Mouse (Mus musculus) limb, embryonic 11.5 days (tissue): Measurements from ENCODE around the gene Cxcl17. TPM values are rescaled to one million over a fixed set of nuclear protein-coding genes. Genes with fewer than 3 reads are reported as not detected.

Experiments
- ATAC-seq: fragments of 200-750 bp; cut with Nextera tagmentation; 2 replicates; pipeline ENCODE4 v1.8.0; 2017; ENCODE audit warnings: low read depth; ENCODE audit not compliant: insufficient number of reproducible peaks, low FRiP score, low TSS enrichment
- DNase-seq: peaks from one replicate; pipeline ENCODE4 v3.0.0-alpha.2; 2015; ENCODE audit warnings: low spot score
- H3K27ac ChIP-seq: fragments of 300-500 bp; sonication (generic); replicated peaks from 2 replicates; pipeline ENCODE4 v1.5.1; 2014; ENCODE audit warnings: low read depth, mild to moderate bottlenecking, low read length
- H3K27me3 ChIP-seq: fragments of 300-500 bp; sonication (generic); 2 replicates; pipeline ENCODE4 v1.6.1; 2014; ENCODE audit warnings: mild to moderate bottlenecking, low read length, mixed read lengths; ENCODE audit not compliant: control insufficient read depth, insufficient read depth
- H3K36me3 ChIP-seq: fragments of 300-500 bp; sonication (generic); 2 replicates; pipeline ENCODE4 v1.6.1; 2014; ENCODE audit warnings: mild to moderate bottlenecking, low read length, moderate library complexity, mixed read lengths; ENCODE audit not compliant: control insufficient read depth, insufficient read depth
- H3K4me1 ChIP-seq: fragments of 300-500 bp; sonication (generic); 2 replicates; pipeline ENCODE4 v1.6.1; 2014; ENCODE audit warnings: low read length, mixed read lengths; ENCODE audit not compliant: control insufficient read depth, insufficient read depth
- H3K4me2 ChIP-seq: fragments of 300-500 bp; sonication (generic); 2 replicates; pipeline ENCODE4 v1.6.1; 2014; ENCODE audit warnings: low read depth, mild to moderate bottlenecking, moderate library complexity; ENCODE audit not compliant: severe bottlenecking
- H3K4me3 ChIP-seq: fragments of 300-500 bp; sonication (generic); 2 replicates; pipeline ENCODE4 v1.5.1; 2014; ENCODE audit warnings: low read depth, low read length
- H3K9ac ChIP-seq: fragments of 300-500 bp; sonication (generic); 2 replicates; pipeline ENCODE4 v1.6.1; 2014; ENCODE audit warnings: mild to moderate bottlenecking, low read length
- H3K9me3 ChIP-seq: fragments of 300-500 bp; sonication (generic); 2 replicates; pipeline ENCODE4 v1.6.1; 2016; ENCODE audit warnings: low read length; ENCODE audit not compliant: control insufficient read depth
- WGBS: fragments of 180-500 bp; shearing (Covaris S2); extraction: QIAGEN DNeasy Blood & Tissue Kit; methylation state at CpG from one replicate; pipeline ENCODE4 v1.1.7; 2014; 5-methylcytosine and 5-hydroxymethylcytosine counted together
- polyA plus RNA-seq: library from polyadenylated mRNA; unstranded; fragments of >200 nt; fragmentation: Nextera tagmentation; extraction: Ambion mirVana; gene quantifications from 2 replicates; pipeline ENCODE4 v1.2.1, GENCODE M21; 2014

Cxcl17 gene
- polyA plus RNA-seq, 1 experiment from 2014 or later, result 0.33 TPM

- ATAC-seq, result no peak
- Histone ChIP-seq H3K9me3 (no peaks in the 10 kb centered on the region), H3K4me3 (no peak overlapping the region), H3K4me2 (no peak overlapping the region), H3K27ac (no peak overlapping the region), H3K36me3 (no peaks in the 10 kb centered on the region), H3K9ac (no peak overlapping the region), H3K4me1 (0 out of 2 replicates have a peak, but pooled peaks cover 4% of the 10 kb centered on the region), H3K27me3 (no peaks in the 10 kb centered on the region)
- 73% methylated on average over 2 of the region's 2 CpGs for WGBS
- no peak for DNase-seq
Observed at GRCm38 (mm10) chr7:25391856-25392453, 20.7 kb downstream of the Cxcl17 start.

GRCm38 (mm10) chr7:25390986-25391385 lies 21.7 kb downstream of the Cxcl17 start:
- Histone ChIP-seq H3K4me1 (0 out of 2 replicates have a peak, but pooled peaks cover 4% of the 10 kb centered on the region), H3K27me3 (no peaks in the 10 kb centered on the region), H3K9me3 (no peaks in the 10 kb centered on the region), H3K36me3 (no peaks in the 10 kb centered on the region), H3K27ac (no peak overlapping the region), H3K9ac (no peak overlapping the region), H3K4me3 (no peak overlapping the region), H3K4me2 (no peak overlapping the region)
- 45% methylated on average over 2 of the region's 2 CpGs for WGBS
- no peak for DNase-seq
- no peak for ATAC-seq

GRCm38 (mm10) chr7:25390054-25390770 lies 22.5 kb downstream of the Cxcl17 start:
- WGBS, result 53% methylated on average over 8 of the region's 8 CpGs
- Histone ChIP-seq H3K9ac (no peak overlapping the region), H3K27me3 (no peaks in the 10 kb centered on the region), H3K4me3 (no peak overlapping the region), H3K4me1 (0 out of 2 replicates have a peak, but pooled peaks cover 4% of the 10 kb centered on the region), H3K27ac (no peak overlapping the region), H3K4me2 (no peak overlapping the region), H3K9me3 (no peaks in the 10 kb centered on the region), H3K36me3 (peaks cover 2% of the 10 kb centered on the region; the same call in 1 of the 2 replicates)
- no peak for DNase-seq
- ATAC-seq, result no peak

GRCm38 (mm10) chr7:25388916-25389315 lies 23.8 kb downstream of the Cxcl17 start:
- Histone ChIP-seq H3K9me3 (no peaks in the 10 kb centered on the region), H3K27me3 (no peaks in the 10 kb centered on the region), H3K27ac (no peak overlapping the region), H3K36me3 (peaks cover 6% of the 10 kb centered on the region; the same call in 1 of the 2 replicates), H3K4me1 (no peaks in the 10 kb centered on the region), H3K4me2 (no peak overlapping the region), H3K9ac (no peak overlapping the region), H3K4me3 (no peak overlapping the region)
- WGBS, result 89% methylated on average over 7 of the region's 7 CpGs
- DNase-seq (no peak), ATAC-seq (no peak)

- Histone ChIP-seq H3K4me1 (no peaks in the 10 kb centered on the region), H3K27ac (no peak overlapping the region), H3K36me3 (peaks cover 8% of the 10 kb centered on the region; the same call in 1 of the 2 replicates), H3K9me3 (no peaks in the 10 kb centered on the region), H3K27me3 (no peaks in the 10 kb centered on the region), H3K9ac (no peak overlapping the region), H3K4me3 (no peak overlapping the region), H3K4me2 (no peak overlapping the region)
- WGBS, result 93% methylated on average over 18 of the region's 18 CpGs
- DNase-seq (no peak), ATAC-seq (no peak)
Observed at GRCm38 (mm10) chr7:25387811-25388440, 24.8 kb downstream of the Cxcl17 start.

GRCm38 (mm10) chr7:25385850-25386555 lies 26.7 kb downstream of the Cxcl17 start:
- DNase-seq, result no peak
- no peaks in the 10 kb centered on the region for H3K27me3 ChIP-seq
- H3K36me3 ChIP-seq, result peaks cover 8% of the 10 kb centered on the region; the same call in 1 of the 2 replicates
- 85% methylated on average over 12 of the region's 12 CpGs for WGBS
- no peak overlapping the region for H3K9ac ChIP-seq
- no peak overlapping the region for H3K27ac ChIP-seq
- ATAC-seq, result no peak
- H3K4me2 ChIP-seq, result no peak overlapping the region
- no peaks in the 10 kb centered on the region for H3K4me1 ChIP-seq
- no peak overlapping the region for H3K4me3 ChIP-seq
- H3K9me3 ChIP-seq, result no peaks in the 10 kb centered on the region

GRCm38 (mm10) chr7:25385259-25385658 lies 27.4 kb downstream of the Cxcl17 start:
- WGBS, result 92% methylated on average over 12 of the region's 12 CpGs
- no peak overlapping the region for H3K4me3 ChIP-seq
- no peaks in the 10 kb centered on the region for H3K27me3 ChIP-seq
- no peak overlapping the region for H3K4me2 ChIP-seq
- no peaks in the 10 kb centered on the region; the same call in 1 of the 2 replicates for H3K4me1 ChIP-seq
- no peaks in the 10 kb centered on the region for H3K9me3 ChIP-seq
- no peak overlapping the region for H3K27ac ChIP-seq
- ATAC-seq (no peak), DNase-seq (no peak)
- peaks cover 8% of the 10 kb centered on the region; the same call in 1 of the 2 replicates for H3K36me3 ChIP-seq
- H3K9ac ChIP-seq, result no peak overlapping the region

GRCm38 (mm10) chr7:25384818-25385217 lies 27.9 kb downstream of the Cxcl17 start:
- no peak overlapping the region for H3K9ac ChIP-seq
- ATAC-seq (no peak), DNase-seq (no peak)
- H3K4me2 ChIP-seq, result no peak overlapping the region
- H3K4me3 ChIP-seq, result no peak overlapping the region
- no peaks in the 10 kb centered on the region for H3K9me3 ChIP-seq
- H3K27ac ChIP-seq, result no peak overlapping the region
- H3K36me3 ChIP-seq, result peaks cover 8% of the 10 kb centered on the region; the same call in 1 of the 2 replicates
- H3K27me3 ChIP-seq, result no peaks in the 10 kb centered on the region
- 89% methylated on average over 9 of the region's 9 CpGs for WGBS
- peaks cover 3% of the 10 kb centered on the region; the same call in 1 of the 2 replicates for H3K4me1 ChIP-seq
